Mouse (Mus musculus) embryonic facial prominence, embryonic 14.5 days (tissue): ENCODE measurements around the gene Ttbk2. TPM values are rescaled to one million over a fixed set of nuclear protein-coding genes. Genes with fewer than 3 reads are reported as not detected.
A peak's percentile ranks its signal among the peaks of the same experiment; 100 is the strongest.

Experiments used
- ATAC-seq: fragments of 200-750 bp; cut with Nextera tagmentation; 2 replicates; pipeline ENCODE4 v1.8.0; 2017; ENCODE audit warnings: low read depth, moderate number of reproducible peaks, moderate TSS enrichment
- DNase-seq: peaks from one replicate; pipeline ENCODE4 v3.0.0-alpha.2; 2015; ENCODE audit warnings: low spot score
- H3K27ac ChIP-seq: fragments of 300-500 bp; sonication (generic); replicated peaks from 2 replicates; pipeline ENCODE4 v1.5.1; 2014; ENCODE audit warnings: low read depth, mild to moderate bottlenecking, low read length, moderate library complexity
- H3K27me3 ChIP-seq: fragments of 300-500 bp; sonication (generic); replicated peaks from 2 replicates; pipeline ENCODE4 v1.6.1; 2014; ENCODE audit warnings: low read length; ENCODE audit not compliant: control insufficient read depth, insufficient read depth
- H3K36me3 ChIP-seq: fragments of 300-500 bp; sonication (generic); 2 replicates; pipeline ENCODE4 v1.6.1; 2014; ENCODE audit warnings: low read length, mixed read lengths; ENCODE audit not compliant: control insufficient read depth, insufficient read depth
- H3K4me1 ChIP-seq: fragments of 300-500 bp; sonication (generic); 2 replicates; pipeline ENCODE4 v1.6.1; 2014; ENCODE audit warnings: antibody characterized with exemption, low read length; ENCODE audit not compliant: control insufficient read depth, insufficient read depth
- H3K4me2 ChIP-seq: fragments of 300-500 bp; sonication (generic); 2 replicates; pipeline ENCODE4 v1.6.1; 2014; ENCODE audit warnings: low read depth, mild to moderate bottlenecking, low read length, moderate library complexity, mixed read lengths
- H3K4me3 ChIP-seq: fragments of 300-500 bp; sonication (generic); 2 replicates; pipeline ENCODE4 v1.5.1; 2014; ENCODE audit warnings: low read depth, mild to moderate bottlenecking, low read length
- H3K9ac ChIP-seq: fragments of 300-500 bp; sonication (generic); 2 replicates; pipeline ENCODE4 v1.6.1; 2014; ENCODE audit warnings: low read depth, mild to moderate bottlenecking, low read length, moderate library complexity, mixed read lengths
- H3K9me3 ChIP-seq: fragments of 300-500 bp; sonication (generic); 2 replicates; pipeline ENCODE4 v1.6.1; 2016; ENCODE audit warnings: low read length; ENCODE audit not compliant: control insufficient read depth
- WGBS: fragments of 180-500 bp; shearing (Covaris S2); extraction: QIAGEN DNeasy Blood & Tissue Kit; methylation state at CpG from one replicate; pipeline ENCODE4 v1.1.7; 2014; 5-methylcytosine and 5-hydroxymethylcytosine counted together
- polyA plus RNA-seq: library from polyadenylated mRNA; unstranded; fragments of >200 nt; fragmentation: Nextera tagmentation; extraction: Ambion mirVana; gene quantifications from 2 replicates; pipeline ENCODE4 v1.2.1, GENCODE M21; 2014

Gene Ttbk2
- polyA plus RNA-seq, 1 experiment from 2014 or later: 5.2 TPM

DNA sequence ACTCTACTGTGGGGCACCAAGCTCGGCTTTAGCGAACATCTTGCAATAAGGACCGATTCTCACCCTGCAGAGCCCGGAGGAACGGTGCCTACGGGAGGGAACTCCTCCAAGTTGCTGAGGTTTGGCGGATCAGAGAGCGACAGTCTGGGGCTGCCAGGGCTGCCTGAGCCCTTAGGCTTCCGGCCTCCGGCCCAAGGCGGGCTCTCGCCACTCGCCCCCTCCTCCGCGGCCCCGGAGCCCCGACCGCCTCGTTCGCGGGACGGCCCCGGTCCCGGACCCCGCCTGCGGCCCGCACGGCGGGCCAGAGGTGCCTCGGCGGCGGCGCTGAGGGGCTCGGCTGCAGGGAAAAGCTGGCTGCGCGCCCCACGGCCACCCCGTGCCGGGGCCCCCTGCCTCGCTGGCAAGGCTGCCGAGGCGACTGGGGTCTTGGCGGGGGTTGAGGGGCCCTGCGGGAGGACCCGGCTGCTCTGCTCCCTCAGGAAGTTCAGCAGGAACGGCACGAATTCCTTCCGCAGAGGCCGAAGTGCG lies 119.7 kb downstream of the Ttbk2 start:
- WGBS: 2% methylated on average over 18 of the region's 50 CpGs
- peak; percentile 43 for DNase-seq
- peak; percentile 2; the same call in 1 of the 2 replicates for ATAC-seq
- H3K27ac ChIP-seq: peak overlapping the region; percentile 91
- H3K9ac ChIP-seq: peak overlapping the region; percentile 85
- H3K4me2 ChIP-seq: peak overlapping the region; percentile 91
- H3K36me3 ChIP-seq: peaks cover 34% of the 10 kb centered on the region
- peak overlapping the region; percentile 86 for H3K4me3 ChIP-seq
- peaks cover 10% of the 10 kb centered on the region for H3K4me1 ChIP-seq
- no peaks in the 10 kb centered on the region for H3K27me3 ChIP-seq
- H3K9me3 ChIP-seq: no peaks in the 10 kb centered on the region

DNA sequence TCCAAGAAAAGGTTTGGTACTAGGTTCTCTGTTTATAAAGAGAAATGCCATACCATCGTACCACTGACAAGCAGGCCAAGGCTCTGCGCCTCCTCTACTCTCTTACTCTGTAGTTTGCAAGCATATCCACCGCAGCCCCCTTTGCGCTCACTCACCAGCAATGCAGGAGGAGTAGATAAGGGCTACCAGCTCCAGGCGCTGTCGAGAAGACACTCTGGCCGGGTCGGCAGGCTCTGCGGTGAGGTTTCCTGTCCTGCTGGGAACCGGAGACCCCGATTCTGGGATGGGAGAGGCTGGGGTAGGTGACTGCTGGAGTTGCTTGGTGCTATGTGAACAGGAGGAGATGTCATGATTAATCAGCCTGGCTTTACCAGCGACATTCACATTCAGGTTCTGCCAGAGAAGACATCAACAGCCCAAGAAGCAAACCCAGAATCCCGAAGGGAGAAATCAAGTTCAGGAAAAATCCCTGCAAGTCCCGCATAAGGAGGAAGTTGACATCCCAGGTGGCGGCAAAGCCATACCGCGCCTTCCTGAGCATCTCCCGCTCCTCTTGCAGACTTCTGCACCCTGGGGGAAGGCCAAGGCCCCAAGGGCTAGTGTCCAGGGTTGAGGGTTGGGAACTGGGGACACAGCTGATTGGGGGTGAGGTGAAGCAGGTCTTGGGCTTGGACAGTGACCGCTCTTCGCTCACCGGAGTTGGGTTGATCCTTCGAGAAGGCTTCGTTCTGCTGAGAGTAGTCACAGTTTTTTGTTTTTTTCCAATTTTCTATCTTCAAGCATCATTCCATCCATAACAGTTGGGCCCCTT lies 120.4 kb downstream of the Ttbk2 start:
- WGBS: 8% methylated on average over 23 of the region's 23 CpGs
- peak overlapping the region; percentile 91 for H3K4me2 ChIP-seq
- H3K27ac ChIP-seq: peak overlapping the region; percentile 91; the same call in 1 of the 2 replicates
- peak overlapping the region; percentile 86 for H3K4me3 ChIP-seq
- H3K9ac ChIP-seq: peak overlapping the region; percentile 85
- peaks cover 41% of the 10 kb centered on the region for H3K36me3 ChIP-seq
- DNase-seq (peak; percentile 5), ATAC-seq (no peak)
- H3K4me1 ChIP-seq: peaks cover 10% of the 10 kb centered on the region
- no peaks in the 10 kb centered on the region for H3K27me3 ChIP-seq
- no peaks in the 10 kb centered on the region for H3K9me3 ChIP-seq

DNA sequence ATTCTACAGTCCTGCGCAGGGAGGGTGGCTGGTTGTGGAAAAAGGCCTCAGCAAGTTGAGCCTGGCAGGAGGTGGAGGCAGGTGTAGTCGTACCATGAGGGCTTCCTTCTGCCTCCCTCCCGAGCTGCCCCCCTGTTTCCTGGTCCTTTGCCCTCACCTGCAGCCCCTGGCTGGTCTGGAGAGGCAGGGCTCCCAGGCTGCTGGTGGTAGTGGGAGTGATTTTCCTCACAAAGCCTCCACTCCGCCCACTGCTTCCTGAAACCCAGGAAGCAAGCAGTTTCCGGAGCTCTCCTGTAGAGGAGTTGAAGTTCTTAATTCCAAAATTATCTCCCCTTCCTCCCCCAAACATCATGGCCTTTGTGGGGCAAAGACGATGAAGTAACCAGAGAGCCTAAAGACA lies 126.2 kb downstream of the Ttbk2 start:
- no peaks in the 10 kb centered on the region for H3K9me3 ChIP-seq

DNA sequence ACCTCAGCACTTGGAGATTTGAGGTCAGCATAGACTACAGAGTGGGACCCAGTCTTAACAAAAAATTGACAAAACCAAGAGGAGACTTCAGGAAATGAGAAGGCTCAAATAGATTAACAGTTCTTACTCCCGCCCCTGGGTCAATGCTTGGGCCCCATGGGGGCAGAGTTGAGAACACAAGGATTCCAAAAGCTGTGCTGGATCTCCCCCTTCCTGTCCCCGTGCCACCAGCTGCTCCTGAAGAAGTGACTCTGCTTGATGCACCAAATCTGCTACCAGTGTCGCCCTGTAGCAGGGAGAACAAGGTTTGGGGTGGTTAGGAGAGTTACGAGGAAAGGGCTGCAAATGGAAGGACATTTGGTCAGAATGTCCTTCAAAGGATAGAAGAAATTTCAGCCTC lies 126.8 kb downstream of the Ttbk2 start:
- H3K9me3 ChIP-seq: no peaks in the 10 kb centered on the region
- H3K4me2 ChIP-seq: no peak overlapping the region
- H3K27ac ChIP-seq: no peak overlapping the region
- H3K27me3 ChIP-seq: no peaks in the 10 kb centered on the region
- H3K4me1 ChIP-seq: no peaks in the 10 kb centered on the region
- no peak overlapping the region for H3K9ac ChIP-seq
- peaks cover 100% of the 10 kb centered on the region for H3K36me3 ChIP-seq
- H3K4me3 ChIP-seq: no peak overlapping the region
- WGBS: 83% methylated on average over 4 of the region's 4 CpGs
- ATAC-seq: no peak
- DNase-seq: no peak

More for the DNA sequence above, 126.2 kb downstream of the Ttbk2 start:
- peaks cover 3% of the 10 kb centered on the region; the same call in 1 of the 2 replicates for H3K4me1 ChIP-seq
- ATAC-seq (no peak), DNase-seq (no peak)
- no peak overlapping the region for H3K4me3 ChIP-seq
- no peak overlapping the region for H3K27ac ChIP-seq
- H3K4me2 ChIP-seq: no peak overlapping the region
- H3K9ac ChIP-seq: no peak overlapping the region
- peaks cover 99% of the 10 kb centered on the region for H3K36me3 ChIP-seq
- 80% methylated on average over 6 of the region's 6 CpGs for WGBS
- no peaks in the 10 kb centered on the region for H3K27me3 ChIP-seq

DNA sequence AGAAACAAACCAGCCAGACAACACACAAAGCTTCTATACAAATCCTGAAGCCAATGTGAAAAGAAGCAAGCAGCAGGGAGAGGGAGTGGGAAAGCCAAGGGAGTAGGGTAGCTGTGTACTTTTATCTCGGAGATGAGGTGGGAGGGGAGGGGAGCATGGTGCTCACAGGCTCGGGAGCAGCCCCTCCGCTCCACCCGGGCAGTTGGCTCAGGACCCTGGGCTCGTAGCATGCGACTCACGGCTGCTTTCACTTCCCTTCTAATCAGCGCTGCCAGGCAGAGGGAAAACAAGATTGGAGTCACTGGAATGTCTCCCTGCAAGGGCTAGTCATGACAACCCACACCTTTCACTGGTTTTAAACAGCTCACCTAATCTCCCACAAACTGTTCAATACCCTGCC lies 127.9 kb downstream of the Ttbk2 start:
- H3K4me3 ChIP-seq: no peak overlapping the region
- H3K27me3 ChIP-seq: no peaks in the 10 kb centered on the region
- H3K4me1 ChIP-seq: no peaks in the 10 kb centered on the region
- DNase-seq: no peak
- H3K9ac ChIP-seq: no peak overlapping the region
- H3K9me3 ChIP-seq: no peaks in the 10 kb centered on the region
- no peak overlapping the region for H3K27ac ChIP-seq
- H3K4me2 ChIP-seq: no peak overlapping the region
- H3K36me3 ChIP-seq: peaks cover 100% of the 10 kb centered on the region
- 84% methylated on average over 8 of the region's 8 CpGs for WGBS
- no peak for ATAC-seq

DNA sequence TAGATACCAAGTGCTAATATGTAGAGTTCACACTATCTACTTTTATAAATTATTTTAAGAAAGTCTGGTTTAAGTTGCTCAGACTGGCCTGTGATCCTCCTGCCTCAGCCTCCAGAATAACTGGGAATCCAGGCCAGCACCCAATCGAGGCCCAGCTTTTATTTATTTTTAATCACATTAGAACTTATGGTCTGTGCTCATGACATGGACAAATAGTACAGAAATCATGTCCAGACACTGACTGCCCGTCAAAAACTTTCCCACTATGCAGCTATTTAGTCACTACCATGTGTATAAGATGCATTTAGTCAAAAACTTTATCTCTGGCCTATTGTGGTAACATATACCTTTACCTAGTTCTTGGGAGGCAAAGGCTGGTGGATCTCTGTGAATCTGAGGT lies 128.5 kb downstream of the Ttbk2 start:
- ATAC-seq (no peak), DNase-seq (no peak)
- Histone ChIP-seq H3K9me3 (no peaks in the 10 kb centered on the region), H3K4me3 (no peak overlapping the region), H3K4me2 (no peak overlapping the region), H3K27me3 (no peaks in the 10 kb centered on the region), H3K9ac (no peak overlapping the region), H3K4me1 (no peaks in the 10 kb centered on the region), H3K36me3 (peaks cover 100% of the 10 kb centered on the region), H3K27ac (no peak overlapping the region)
- 90% methylated on average over 2 of the region's 2 CpGs for WGBS

DNA sequence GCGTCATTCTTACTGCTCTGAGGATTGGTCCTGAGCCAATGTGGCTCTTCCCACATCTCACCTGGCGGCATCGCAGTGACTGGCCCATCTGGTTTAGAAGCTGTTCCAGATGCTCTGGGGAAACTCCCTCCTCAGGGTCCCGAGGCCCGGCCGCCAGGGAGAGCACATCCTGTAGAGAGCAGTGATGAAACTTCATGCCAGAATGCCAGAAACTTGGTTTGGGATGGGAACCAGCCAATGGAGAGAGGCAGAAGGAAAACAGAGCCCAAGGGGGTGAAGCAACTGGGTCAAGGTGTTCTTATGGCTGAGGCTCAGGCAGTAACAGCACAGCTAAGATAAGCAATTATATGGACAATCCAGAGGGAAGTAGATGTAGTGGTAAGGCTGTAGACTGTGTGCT lies 129.6 kb downstream of the Ttbk2 start:
- Histone ChIP-seq H3K4me1 (no peaks in the 10 kb centered on the region), H3K9ac (no peak overlapping the region), H3K27ac (no peak overlapping the region), H3K36me3 (peaks cover 99% of the 10 kb centered on the region), H3K4me3 (no peak overlapping the region), H3K4me2 (no peak overlapping the region), H3K27me3 (no peaks in the 10 kb centered on the region), H3K9me3 (no peaks in the 10 kb centered on the region)
- WGBS: 72% methylated on average over 6 of the region's 6 CpGs
- DNase-seq (no peak), ATAC-seq (no peak)

DNA sequence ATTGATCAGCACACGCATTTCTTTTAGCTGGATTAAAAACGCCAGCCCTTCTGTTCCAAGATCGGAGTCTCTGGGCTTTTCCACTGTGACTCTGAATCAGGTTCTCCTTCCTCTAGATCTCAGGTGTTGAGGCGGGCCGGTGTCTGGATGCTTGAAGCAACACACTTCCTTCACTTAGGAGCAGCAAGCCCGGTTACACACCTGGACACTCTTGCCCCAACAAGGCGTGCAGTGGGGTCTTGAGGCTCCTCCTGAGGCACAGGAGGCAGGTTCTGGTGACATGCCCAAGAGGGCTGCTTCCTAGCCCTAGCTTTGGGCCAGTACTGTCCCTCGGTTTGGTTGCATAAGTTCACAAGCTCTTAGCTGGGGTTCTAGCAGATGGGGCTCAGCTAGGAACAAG lies 131.9 kb downstream of the Ttbk2 start:
- ATAC-seq: no peak
- Histone ChIP-seq H3K4me2 (no peak overlapping the region), H3K27ac (no peak overlapping the region), H3K36me3 (peaks cover 98% of the 10 kb centered on the region), H3K9me3 (no peaks in the 10 kb centered on the region), H3K9ac (no peak overlapping the region), H3K4me1 (no peaks in the 10 kb centered on the region), H3K4me3 (no peak overlapping the region), H3K27me3 (no peaks in the 10 kb centered on the region)
- no peak for DNase-seq
- WGBS: 93% methylated on average over 8 of the region's 8 CpGs

DNA sequence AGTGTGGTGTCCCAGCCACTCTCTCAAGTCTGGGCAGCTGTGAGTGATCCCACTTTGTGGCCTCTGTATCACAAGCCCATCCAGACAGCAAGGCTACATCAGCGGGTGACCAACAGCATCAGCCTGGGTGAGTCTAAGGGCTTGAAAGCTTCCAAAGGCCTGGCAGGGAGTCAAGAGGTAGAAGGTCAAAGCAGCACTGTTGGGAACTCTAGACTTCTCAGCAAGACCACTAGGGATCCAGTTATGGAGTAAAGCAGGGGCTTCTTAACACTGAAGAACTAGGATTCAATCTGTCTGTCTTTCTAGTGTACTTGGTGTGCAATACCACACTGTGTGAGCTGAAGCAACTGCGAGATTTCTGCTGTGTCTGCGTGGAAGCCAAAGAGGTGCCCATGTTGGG lies 137.0 kb downstream of the Ttbk2 start:
- H3K9me3 ChIP-seq: no peaks in the 10 kb centered on the region
- H3K4me2 ChIP-seq: no peak overlapping the region
- H3K9ac ChIP-seq: no peak overlapping the region
- ATAC-seq (no peak), DNase-seq (no peak)
- no peaks in the 10 kb centered on the region for H3K27me3 ChIP-seq
- WGBS: 98% methylated on average over 3 of the region's 3 CpGs
- H3K27ac ChIP-seq: no peak overlapping the region
- no peak overlapping the region for H3K4me3 ChIP-seq
- peaks cover 68% of the 10 kb centered on the region for H3K36me3 ChIP-seq
- no peaks in the 10 kb centered on the region for H3K4me1 ChIP-seq
